Mouse (Mus musculus): ENCODE measurements around the gene Lcn4. TPM values are rescaled to one million over a fixed set of nuclear protein-coding genes. Genes with fewer than 3 reads are reported as not detected.
A peak's percentile ranks its signal among the peaks of the same experiment; 100 is the strongest.

Lcn4 gene
- polyA plus RNA-seq, 1 experiment from 2014 or later, result not detected

DNA sequence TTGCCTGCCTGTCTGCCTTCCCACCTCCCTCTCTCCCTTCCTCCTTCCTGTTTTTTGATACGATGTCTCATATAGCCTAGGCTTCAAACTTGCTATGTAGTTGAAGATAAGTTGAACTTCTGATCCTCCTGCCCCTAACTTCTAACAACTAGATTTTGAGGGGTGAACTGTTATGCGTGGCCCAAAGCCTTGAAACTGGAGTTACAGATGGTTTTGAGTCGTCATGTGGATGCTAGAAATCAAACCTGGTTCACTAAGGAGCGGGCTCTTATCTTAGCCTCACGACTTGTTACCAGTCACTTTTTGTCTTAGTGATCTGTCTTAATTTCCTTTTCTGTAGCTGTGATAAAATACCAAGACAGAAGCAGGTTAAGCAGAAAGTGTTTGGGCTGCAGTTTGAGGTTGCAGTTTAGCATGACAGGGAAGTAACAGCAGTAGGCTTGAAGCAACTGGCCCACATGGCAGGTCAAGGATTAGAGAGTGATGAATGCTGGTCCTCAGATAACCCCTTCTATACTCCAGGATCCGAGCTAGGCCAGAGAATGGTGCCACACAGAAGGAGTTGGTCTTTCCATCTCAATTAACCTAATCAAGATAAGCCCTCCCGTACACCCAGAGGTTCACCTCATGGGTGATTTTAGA, 30.0 kb downstream of the Lcn4 start:
- Histone ChIP-seq H3K27me3 (no peaks in the 10 kb centered on the region), H3K4me3 (no peak overlapping the region), H3K4me2 (no peak overlapping the region), H3K9ac (no peak overlapping the region), H3K9me3 (no peaks in the 10 kb centered on the region), H3K36me3 (peaks cover 20% of the 10 kb centered on the region), H3K27ac (replicated peaks) (no peak overlapping the region), H3K4me1 (replicated peaks) (peaks cover 30% of the 10 kb centered on the region)
- WGBS, result 87% methylated on average over 7 of the region's 7 CpGs
- no peak for ATAC-seq (ENCODE audit: low FRiP score, low read depth)

DNA sequence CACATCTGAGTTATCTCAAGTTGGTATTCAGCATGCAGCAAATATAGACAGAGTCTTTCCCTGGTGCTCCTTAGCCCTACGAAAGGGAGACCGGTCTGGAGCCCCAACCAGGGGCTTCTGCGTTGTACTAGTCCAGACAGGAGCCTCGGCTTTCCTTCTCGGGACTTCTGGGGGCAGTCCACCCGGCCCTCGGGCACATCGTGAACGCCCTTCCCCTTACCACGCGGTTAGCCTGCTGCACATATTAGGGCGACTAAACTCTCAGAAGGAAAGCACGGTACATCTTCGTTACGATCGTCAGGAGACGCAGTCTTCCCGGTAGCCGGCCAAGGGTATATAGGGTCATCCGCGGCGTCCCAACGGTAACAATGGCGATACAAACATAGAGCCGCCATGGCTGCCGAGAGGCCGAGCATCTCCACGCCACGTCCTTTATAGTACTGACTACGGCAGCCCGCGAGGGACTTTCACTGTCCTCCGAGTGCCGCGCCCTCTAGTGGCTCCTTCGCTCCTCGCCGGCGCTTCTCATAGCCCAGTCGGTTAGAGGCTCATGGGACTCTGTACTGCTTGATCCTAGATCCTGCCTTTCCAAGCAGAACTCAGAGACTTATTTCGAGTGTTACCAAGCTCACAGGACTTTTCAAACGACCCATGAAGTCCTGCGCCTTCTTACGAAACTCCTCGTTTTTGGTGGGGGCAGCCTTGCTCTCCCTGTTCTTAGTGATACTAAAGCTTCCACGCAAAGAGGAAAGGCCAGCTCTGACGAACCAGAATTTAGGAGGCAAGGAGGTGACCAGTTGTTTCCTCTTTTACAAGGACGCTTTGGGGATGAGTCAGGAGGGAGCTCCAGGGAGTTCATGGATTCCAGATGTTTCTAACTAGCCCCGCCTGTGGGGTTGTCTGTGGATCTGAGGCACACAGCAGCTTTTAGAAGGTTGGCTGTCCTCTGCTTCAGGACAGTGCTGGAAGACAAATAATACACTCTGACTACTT, 30.9 kb downstream of the Lcn4 start:
- H3K9ac ChIP-seq, result peak overlapping the region; percentile 85
- peak; percentile 79 for ATAC-seq (ENCODE audit: low FRiP score, low read depth)
- peaks cover 30% of the 10 kb centered on the region for H3K36me3 ChIP-seq
- peak overlapping the region; percentile 78 for H3K4me2 ChIP-seq
- peak overlapping the region; percentile 81 for H3K27ac ChIP-seq (replicated peaks)
- no peaks in the 10 kb centered on the region for H3K27me3 ChIP-seq
- WGBS, result 4% methylated on average over 49 of the region's 49 CpGs
- no peaks in the 10 kb centered on the region for H3K9me3 ChIP-seq
- H3K4me3 ChIP-seq, result peak overlapping the region; percentile 79
- H3K4me1 ChIP-seq (replicated peaks), result peaks cover 40% of the 10 kb centered on the region

- H3K9ac ChIP-seq, result peak overlapping the region; percentile 85
- peak overlapping the region; percentile 48 for H3K27ac ChIP-seq (replicated peaks)
- peaks cover 31% of the 10 kb centered on the region for H3K36me3 ChIP-seq
- peak overlapping the region; percentile 78 for H3K4me2 ChIP-seq
- H3K4me1 ChIP-seq (replicated peaks), result peaks cover 51% of the 10 kb centered on the region
- no peaks in the 10 kb centered on the region for H3K9me3 ChIP-seq
- peak overlapping the region; percentile 79 for H3K4me3 ChIP-seq
- no peaks in the 10 kb centered on the region for H3K27me3 ChIP-seq
- WGBS, result 9% methylated on average over 8 of the region's 8 CpGs
- no peak for ATAC-seq (ENCODE audit: low FRiP score, low read depth)
Observed at GRCm38 (mm10) chr2:26639083-26639482, 32.0 kb downstream of the Lcn4 start.

DNA sequence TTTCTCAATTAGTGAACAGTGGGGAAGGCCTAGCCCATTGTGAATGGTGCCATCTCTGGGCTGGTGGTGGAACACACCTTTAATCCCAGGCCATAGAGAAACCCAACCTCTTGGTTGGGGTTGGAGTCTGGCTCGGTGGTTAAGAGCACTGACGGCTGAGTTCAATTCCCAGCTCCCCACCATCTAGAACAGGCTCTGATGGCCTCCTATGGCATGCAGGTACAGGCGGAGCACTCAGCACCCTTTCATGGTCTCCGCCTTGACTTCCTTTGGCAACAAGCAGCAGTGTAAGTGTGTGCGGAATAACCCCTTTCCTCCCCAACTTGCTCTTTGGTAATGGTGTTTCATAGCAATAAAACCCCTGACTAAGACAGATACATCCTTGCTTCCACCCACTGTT, 32.5 kb downstream of the Lcn4 start:
- peaks cover 31% of the 10 kb centered on the region for H3K36me3 ChIP-seq
- ATAC-seq (ENCODE audit: low FRiP score, low read depth), result no peak
- WGBS, result 68% methylated on average over 5 of the region's 5 CpGs
- H3K4me2 ChIP-seq, result peak overlapping the region; percentile 78
- H3K27ac ChIP-seq (replicated peaks), result peak overlapping the region; percentile 48
- H3K4me1 ChIP-seq (replicated peaks), result peaks cover 56% of the 10 kb centered on the region
- peak overlapping the region; percentile 85 for H3K9ac ChIP-seq
- H3K27me3 ChIP-seq, result no peaks in the 10 kb centered on the region
- H3K4me3 ChIP-seq, result peak overlapping the region; percentile 79
- H3K9me3 ChIP-seq, result no peaks in the 10 kb centered on the region

DNA sequence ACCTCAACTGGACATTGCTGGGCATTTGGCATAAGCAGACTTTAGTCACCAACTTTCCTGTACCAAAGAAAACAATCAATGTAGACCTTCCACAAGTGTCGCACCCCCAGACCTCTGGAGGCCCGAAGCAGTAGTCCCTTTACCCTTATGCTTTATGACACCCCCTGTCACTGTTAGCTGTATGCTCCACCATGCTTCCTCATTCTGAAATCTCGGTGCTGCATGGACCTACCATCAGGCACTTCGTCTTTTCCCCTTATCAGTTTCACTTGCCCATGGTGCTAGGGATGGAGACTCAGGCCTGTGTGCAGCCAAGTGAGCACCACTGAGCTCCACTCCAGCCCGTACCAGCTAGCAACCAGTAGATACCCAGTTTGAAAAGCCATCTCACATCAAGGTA, 33.0 kb downstream of the Lcn4 start:
- WGBS, result 85% methylated on average over 5 of the region's 5 CpGs
- ATAC-seq (ENCODE audit: low FRiP score, low read depth), result no peak
- no peaks in the 10 kb centered on the region for H3K27me3 ChIP-seq
- no peak overlapping the region for H3K27ac ChIP-seq (replicated peaks)
- H3K9ac ChIP-seq, result peak overlapping the region; percentile 85; the same call in 1 of the 2 replicates
- H3K9me3 ChIP-seq, result no peaks in the 10 kb centered on the region
- peak overlapping the region; percentile 79 for H3K4me3 ChIP-seq
- peaks cover 31% of the 10 kb centered on the region for H3K36me3 ChIP-seq
- H3K4me2 ChIP-seq, result peak overlapping the region; percentile 78
- H3K4me1 ChIP-seq (replicated peaks), result peaks cover 60% of the 10 kb centered on the region

DNA sequence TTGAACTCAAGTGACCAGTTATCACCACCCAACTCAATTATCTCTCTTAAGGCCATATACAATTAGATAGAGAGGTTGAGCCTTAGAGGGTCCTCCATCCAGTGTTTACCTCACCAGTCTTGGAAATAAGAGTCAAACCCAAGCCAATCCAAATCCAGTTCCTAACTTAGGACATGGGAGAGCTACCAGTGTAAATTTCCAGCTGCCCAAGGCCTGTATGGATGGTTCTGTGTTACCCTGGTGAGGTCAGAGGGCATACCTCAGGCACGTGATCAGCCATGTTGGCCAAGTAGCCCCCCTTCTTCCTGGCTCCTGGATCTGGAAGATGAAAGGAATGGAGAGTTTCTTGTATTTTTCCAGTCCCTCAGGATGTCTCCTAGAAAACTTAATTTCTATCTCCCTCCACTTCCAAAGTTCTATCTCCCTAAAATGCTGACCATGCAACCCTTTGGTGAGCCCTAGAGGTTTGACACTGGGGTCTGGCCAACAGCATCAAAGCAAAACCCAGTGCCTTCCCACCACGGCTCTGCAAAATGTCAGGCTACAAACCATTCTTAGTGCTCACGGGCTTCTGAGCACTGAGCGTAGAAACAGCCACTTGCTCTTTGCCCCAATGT, 33.7 kb downstream of the Lcn4 start:
- H3K9me3 ChIP-seq, result no peaks in the 10 kb centered on the region
- H3K27me3 ChIP-seq, result no peaks in the 10 kb centered on the region
- H3K4me2 ChIP-seq, result peak overlapping the region; percentile 78; the same call in 1 of the 2 replicates
- 83% methylated on average over 4 of the region's 4 CpGs for WGBS
- H3K27ac ChIP-seq (replicated peaks), result no peak overlapping the region
- ATAC-seq (ENCODE audit: low FRiP score, low read depth), result no peak
- peaks cover 31% of the 10 kb centered on the region for H3K36me3 ChIP-seq
- H3K4me3 ChIP-seq, result no peak overlapping the region
- H3K4me1 ChIP-seq (replicated peaks), result peaks cover 66% of the 10 kb centered on the region
- H3K9ac ChIP-seq, result no peak overlapping the region

DNA sequence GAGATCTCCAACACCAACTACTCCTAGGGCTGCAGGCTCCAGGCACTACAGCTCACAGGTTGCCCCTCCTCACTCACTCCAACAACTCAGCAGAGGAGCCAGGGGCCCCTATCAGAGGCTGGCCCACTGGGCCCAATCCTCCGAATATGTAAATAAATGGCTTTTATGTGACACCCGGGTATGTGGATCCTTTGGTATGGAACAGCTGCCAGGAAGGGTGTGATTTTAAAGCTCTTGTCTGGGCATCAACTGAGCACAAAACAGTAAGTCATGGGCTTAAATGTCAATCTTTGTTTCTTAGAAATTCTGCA, 34.8 kb downstream of the Lcn4 start:
- H3K27me3 ChIP-seq, result no peaks in the 10 kb centered on the region
- no peak overlapping the region for H3K4me3 ChIP-seq
- no peak overlapping the region for H3K27ac ChIP-seq (replicated peaks)
- H3K4me1 ChIP-seq (replicated peaks), result peaks cover 77% of the 10 kb centered on the region
- H3K9me3 ChIP-seq, result no peaks in the 10 kb centered on the region
- no peak overlapping the region for H3K4me2 ChIP-seq
- no peak overlapping the region for H3K9ac ChIP-seq
- peaks cover 31% of the 10 kb centered on the region for H3K36me3 ChIP-seq
- 53% methylated on average over 2 of the region's 2 CpGs for WGBS
- ATAC-seq (ENCODE audit: low FRiP score, low read depth), result no peak

DNA sequence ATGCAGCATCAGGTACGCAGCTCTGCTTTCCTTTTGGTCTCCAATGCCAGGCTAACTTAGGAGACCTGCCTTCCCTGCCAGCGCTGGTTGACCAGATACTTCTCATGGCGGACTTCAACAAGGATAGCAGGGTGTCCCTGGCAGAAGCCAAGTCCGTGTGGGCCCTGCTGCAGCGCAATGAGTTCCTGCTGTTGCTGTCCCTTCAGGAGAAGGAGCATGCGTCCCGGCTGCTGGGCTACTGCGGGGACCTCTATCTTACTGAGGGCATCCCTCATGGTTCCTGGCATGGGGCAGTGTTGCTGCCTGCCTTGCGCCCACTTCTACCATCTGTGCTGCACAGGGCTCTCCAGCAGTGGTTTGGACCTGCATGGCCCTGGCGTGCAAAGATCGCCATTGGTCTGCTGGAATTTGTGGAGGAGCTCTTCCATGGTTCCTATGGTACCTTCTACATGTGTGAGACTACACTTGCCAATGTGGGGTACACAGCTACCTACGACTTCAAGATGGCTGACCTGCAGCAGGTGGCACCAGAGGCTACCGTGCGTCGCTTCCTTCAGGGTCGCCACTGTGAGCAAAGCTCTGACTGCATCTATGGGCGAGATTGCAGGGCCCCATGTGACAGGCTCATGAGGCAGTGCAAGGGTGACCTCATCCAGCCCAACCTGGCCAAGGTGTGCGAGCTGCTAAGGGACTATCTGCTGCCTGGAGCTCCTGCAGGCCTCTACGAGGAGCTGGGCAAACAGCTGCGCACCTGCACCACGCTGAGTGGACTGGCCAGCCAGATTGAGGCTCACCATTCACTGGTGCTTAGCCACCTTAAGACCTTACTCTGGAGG, 35.4 kb downstream of the Lcn4 start:
- H3K9ac ChIP-seq, result no peak overlapping the region
- H3K4me1 ChIP-seq (replicated peaks), result peaks cover 83% of the 10 kb centered on the region
- no peak overlapping the region for H3K4me3 ChIP-seq
- no peak overlapping the region for H3K4me2 ChIP-seq
- WGBS, result 75% methylated on average over 21 of the region's 21 CpGs
- no peaks in the 10 kb centered on the region for H3K9me3 ChIP-seq
- H3K27me3 ChIP-seq, result no peaks in the 10 kb centered on the region
- ATAC-seq (ENCODE audit: low FRiP score, low read depth), result no peak
- peaks cover 31% of the 10 kb centered on the region for H3K36me3 ChIP-seq
- H3K27ac ChIP-seq (replicated peaks), result no peak overlapping the region

DNA sequence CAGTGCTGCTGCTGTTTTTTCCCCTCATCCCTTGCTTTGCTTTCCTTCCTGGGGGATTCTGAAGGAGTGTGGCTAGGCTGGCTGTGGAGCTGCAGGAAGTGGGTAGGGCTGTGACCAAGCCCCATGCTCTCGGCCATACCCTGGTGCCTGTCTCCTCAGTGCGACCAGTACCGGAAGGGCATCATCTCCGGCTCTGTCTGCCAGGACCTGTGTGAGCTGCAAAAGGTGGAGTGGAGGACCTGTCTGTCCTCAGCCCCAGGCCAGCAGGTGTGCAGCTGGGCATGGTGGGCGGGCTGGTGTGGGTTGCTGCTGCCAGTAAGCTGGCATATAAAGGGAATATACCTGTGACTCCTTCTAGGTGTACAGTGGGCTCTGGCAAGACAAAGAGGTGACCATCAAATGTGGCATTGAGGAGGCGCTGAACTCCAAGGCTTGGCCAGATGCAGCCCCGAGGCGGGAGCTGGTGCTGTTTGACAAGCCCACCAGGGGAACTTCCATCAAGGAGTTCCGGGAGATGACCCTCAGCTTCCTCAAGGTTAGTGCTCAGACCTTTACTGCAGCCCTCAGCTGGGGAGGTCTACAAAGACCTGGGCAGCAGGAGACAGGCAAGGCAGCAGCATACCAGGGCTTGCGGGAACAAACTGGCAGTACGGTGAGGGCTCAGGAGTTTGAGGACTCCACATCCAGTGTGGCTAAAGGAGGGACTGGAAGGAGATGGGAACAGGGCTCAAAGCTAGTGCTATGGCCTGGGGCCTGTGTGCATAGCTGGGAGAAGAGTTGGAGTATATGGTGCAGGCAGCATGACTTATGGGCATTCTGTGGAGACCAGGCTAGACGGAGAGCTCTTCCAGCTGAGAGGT, 36.2 kb downstream of the Lcn4 start:
- no peaks in the 10 kb centered on the region for H3K9me3 ChIP-seq
- no peak overlapping the region for H3K27ac ChIP-seq (replicated peaks)
- H3K4me3 ChIP-seq, result no peak overlapping the region
- H3K4me1 ChIP-seq (replicated peaks), result peaks cover 86% of the 10 kb centered on the region
- 67% methylated on average over 12 of the region's 12 CpGs for WGBS
- no peak overlapping the region for H3K9ac ChIP-seq
- no peak for ATAC-seq (ENCODE audit: low FRiP score, low read depth)
- no peak overlapping the region for H3K4me2 ChIP-seq
- H3K36me3 ChIP-seq, result peaks cover 31% of the 10 kb centered on the region
- no peaks in the 10 kb centered on the region for H3K27me3 ChIP-seq

GRCm38 (mm10) chr2:26633953-26634530, 37.0 kb downstream of the Lcn4 start:
- 70% methylated on average over 4 of the region's 4 CpGs for WGBS
- peaks cover 31% of the 10 kb centered on the region for H3K36me3 ChIP-seq
- no peak overlapping the region for H3K27ac ChIP-seq (replicated peaks)
- H3K9ac ChIP-seq, result no peak overlapping the region; the same call in 1 of the 2 replicates
- no peak overlapping the region for H3K4me3 ChIP-seq
- no peaks in the 10 kb centered on the region for H3K9me3 ChIP-seq
- H3K4me1 ChIP-seq (replicated peaks), result peaks cover 91% of the 10 kb centered on the region
- H3K4me2 ChIP-seq, result no peak overlapping the region
- no peak for ATAC-seq (ENCODE audit: low FRiP score, low read depth)
- H3K27me3 ChIP-seq, result no peaks in the 10 kb centered on the region

Measured in hindbrain, embryonic 15.5 days (tissue).